Mouse (Mus musculus) thymus, adult 18-20 months (tissue): ENCODE data around the gene Olfr1243.
"Not testable (repeated sequence)": the region's sequence is repeated elsewhere in the genome, so short reads cannot be mapped to it uniquely, and the experiment has no call there.

Experiments
- DNase-seq, 2 experiments: peaks; one replicate each; pipeline ENCODE4 v3.0.0; 2022; ENCODE audit warnings: mixed read lengths in 2 of 2

Gene Olfr1243

DNA sequence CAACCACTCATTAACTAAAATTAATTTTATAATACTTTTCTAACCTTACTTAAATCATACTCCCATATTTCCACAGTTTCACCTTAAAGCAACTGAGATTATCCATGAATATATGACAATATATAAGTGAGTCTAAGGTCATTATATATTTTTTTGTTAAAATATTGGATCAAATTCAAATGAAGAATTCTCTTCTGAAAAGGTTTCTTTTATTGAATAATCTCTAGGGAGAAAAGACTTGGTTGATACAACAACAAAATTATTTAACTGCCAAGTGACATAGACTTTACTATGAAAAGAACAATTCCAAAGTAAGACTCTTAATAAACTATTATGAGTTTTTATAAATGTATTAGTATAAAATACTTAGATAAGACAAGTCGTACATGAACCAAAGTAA, at the start of gene Olfr1243:
TSS of gene Olfr1243 (minus strand) at position 101 of the 400 bp plus-strand sequence.
- DNase-seq, result no peak

DNA sequence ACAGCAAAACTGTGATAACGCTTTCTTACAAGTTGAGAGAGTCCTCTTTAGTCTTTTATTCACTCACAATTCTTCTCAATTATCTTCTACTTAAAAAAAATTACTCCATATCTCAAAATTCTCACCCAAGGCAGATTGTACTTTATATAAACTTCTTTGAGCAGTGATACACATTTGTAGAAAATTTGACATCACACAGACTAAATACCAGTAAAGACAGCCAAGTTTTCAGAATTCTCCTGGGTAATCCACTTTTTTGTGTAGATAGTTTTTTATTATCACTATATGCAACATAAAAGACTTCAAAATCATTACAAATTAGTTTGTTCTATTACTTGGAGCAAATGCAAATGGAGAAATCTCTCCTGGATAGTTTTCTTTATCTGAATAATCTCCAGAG, 47.1 kb upstream of the Olfr1243 start, which contains the start of gene Olfr1245:
TSS of gene Olfr1245 (minus strand) at position 101 of the 400 bp plus-strand sequence.
- DNase-seq, result no peak

DNA sequence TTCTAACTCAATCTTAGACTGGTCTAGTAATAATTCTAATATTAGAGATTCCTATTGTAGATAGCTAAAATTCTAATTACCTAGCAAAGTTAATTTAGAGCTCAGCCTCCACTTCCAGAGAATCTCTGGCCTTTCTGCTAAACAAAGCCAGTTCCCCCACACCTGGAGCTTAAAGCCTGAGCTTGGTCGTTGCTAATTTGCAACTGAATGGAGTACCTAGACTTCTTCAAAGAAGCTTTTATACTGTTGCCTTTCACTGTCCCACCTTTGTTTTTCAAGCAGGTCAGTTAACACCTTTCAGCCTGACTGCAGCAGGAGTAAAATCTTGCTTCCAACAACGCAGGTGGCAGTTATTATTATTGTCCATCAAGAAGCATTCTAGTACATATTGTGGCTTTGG, 31.4 kb upstream of the Olfr1243 start:
- not testable (repeated sequence) for DNase-seq

DNA sequence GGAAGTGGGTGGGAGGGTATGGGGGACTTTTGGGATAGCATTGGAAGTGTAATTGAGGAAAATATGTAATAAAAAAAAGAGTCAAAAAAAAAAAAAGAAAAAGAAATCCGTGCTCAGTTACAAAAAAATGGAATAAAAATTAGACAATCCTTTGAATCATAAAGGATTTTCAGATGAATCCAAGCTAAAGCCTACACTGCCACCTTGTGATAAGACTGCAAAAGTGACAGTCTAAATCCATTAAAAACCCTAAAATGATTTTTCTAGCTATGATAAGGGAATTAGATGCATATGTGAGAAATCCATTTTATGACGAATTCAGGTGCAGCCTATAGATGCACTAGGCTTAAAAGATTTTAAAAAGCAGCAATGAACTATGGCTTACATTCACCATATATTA, 13.2 kb upstream of the Olfr1243 start:
- DNase-seq, result no peak

DNA sequence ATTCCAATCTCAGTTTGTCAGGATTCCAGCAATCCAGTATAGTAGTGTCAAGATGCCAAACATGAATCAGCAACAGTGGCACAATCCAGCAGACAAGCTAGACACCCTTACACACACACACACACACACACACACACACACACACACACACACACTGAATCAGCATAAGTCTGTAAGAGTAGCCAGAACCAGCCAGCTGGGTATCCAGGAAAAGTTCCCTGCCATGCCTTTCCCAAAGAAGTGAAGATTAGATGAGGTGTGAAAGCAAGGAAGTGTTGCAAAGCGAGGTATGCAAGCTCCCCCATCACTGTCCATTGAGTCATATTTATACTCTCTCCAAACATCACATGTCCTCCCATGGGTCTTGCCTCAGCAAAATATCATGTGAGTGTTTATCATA, 8.6 kb upstream of the Olfr1243 start:
- DNase-seq, result no peak

DNA sequence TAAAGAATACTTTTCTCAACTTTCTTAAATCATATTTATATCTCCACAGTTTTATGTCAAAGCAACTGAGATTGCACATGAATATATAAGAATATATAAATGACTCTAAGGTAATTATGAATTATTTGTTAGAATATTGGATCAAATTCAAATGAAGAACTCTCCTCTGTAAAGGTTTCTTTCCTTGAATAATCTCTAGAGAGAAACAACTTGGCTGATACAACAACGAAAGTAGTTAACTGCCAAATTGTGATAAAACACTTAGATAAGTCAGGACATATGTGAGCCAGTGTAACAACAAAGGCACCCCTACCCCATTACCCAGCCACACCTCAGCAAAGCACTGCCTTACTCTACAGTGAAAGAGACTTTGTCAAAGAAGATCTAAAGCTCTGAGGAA, 33.1 kb downstream of the Olfr1243 start, which contains the start of gene Olfr1242:
TSS of gene Olfr1242 (minus strand) at position 101 of the 400 bp plus-strand sequence.
- no peak for DNase-seq

DNA sequence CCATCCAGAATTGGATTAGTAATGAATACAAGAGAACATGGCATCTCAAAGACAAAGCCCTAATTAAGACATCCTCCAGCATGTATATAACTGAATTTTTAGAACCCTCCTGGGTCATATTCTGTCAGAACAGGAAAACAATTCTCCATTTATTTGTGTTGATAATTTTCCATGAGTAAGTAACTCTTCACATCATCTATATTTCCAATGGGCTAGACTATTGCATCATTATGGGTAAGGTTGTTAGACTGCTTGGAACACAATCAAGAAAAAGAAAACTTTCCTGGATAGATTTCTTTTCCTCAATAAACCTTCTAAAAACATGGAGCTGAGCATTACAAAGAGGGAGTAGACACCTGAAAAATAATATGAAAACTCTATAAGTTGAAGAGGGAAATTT, 44.3 kb downstream of the Olfr1243 start, which contains the start of gene Olfr1241:
TSS of gene Olfr1241 (minus strand) at position 101 of the 400 bp plus-strand sequence.
- no peak for DNase-seq
